Mouse (Mus musculus) heart, embryonic 11.5 days (tissue): ENCODE measurements around the gene Mthfd1. TPM values are rescaled to one million over a fixed set of nuclear protein-coding genes. Genes with fewer than 3 reads are reported as not detected.

Source experiments
- ATAC-seq: fragments of 200-750 bp; cut with Nextera tagmentation; replicated peaks from 2 replicates; pipeline ENCODE4 v1.8.0; 2017; ENCODE audit warnings: moderate library complexity; ENCODE audit not compliant: insufficient number of reproducible peaks, low FRiP score, low TSS enrichment
- H3K27ac ChIP-seq: fragments of 300-500 bp; sonication (generic); 2 replicates; pipeline ENCODE4 v1.5.1; 2014; ENCODE audit warnings: mild to moderate bottlenecking, low read depth, low read length
- H3K27me3 ChIP-seq: fragments of 300-500 bp; sonication (generic); 2 replicates; pipeline ENCODE4 v1.6.1; 2014; ENCODE audit warnings: mild to moderate bottlenecking, low read length, mixed read lengths; ENCODE audit not compliant: control insufficient read depth, insufficient read depth
- H3K36me3 ChIP-seq: fragments of 300-500 bp; sonication (generic); 2 replicates; pipeline ENCODE4 v1.6.1; 2014; ENCODE audit warnings: mild to moderate bottlenecking, low read length, moderate library complexity, mixed read lengths; ENCODE audit not compliant: control insufficient read depth, insufficient read depth
- H3K4me1 ChIP-seq: fragments of 300-500 bp; sonication (generic); 2 replicates; pipeline ENCODE4 v1.6.1; 2014; ENCODE audit warnings: low read length; ENCODE audit not compliant: control insufficient read depth, insufficient read depth
- H3K4me2 ChIP-seq: fragments of 300-500 bp; sonication (generic); 2 replicates; pipeline ENCODE4 v1.6.1; 2014; ENCODE audit warnings: mild to moderate bottlenecking, moderate library complexity
- H3K4me3 ChIP-seq: fragments of 300-500 bp; sonication (generic); 2 replicates; pipeline ENCODE4 v1.5.1; 2014; ENCODE audit warnings: low read depth, low read length
- H3K9ac ChIP-seq: fragments of 300-500 bp; sonication (generic); 2 replicates; pipeline ENCODE4 v1.6.1; 2014; ENCODE audit warnings: mild to moderate bottlenecking, low read depth, low read length, moderate library complexity
- H3K9me3 ChIP-seq: fragments of 300-500 bp; sonication (generic); replicated peaks from 2 replicates; pipeline ENCODE4 v1.6.1; 2016; ENCODE audit warnings: low read length; ENCODE audit not compliant: control insufficient read depth
- WGBS: fragments of 180-500 bp; shearing (Covaris S2); extraction: QIAGEN DNeasy Blood & Tissue Kit; methylation state at CpG from one replicate; pipeline ENCODE4 v1.1.7; 2014; ENCODE audit not compliant: insufficient replicate concordance; 5-methylcytosine and 5-hydroxymethylcytosine counted together
- polyA plus RNA-seq: library from polyadenylated mRNA; unstranded; fragments of >200 nt; fragmentation: Nextera tagmentation; extraction: Ambion mirVana; gene quantifications from 2 replicates; pipeline ENCODE4 v1.2.1, GENCODE M21; 2014

Gene Mthfd1
- polyA plus RNA-seq, 1 experiment from 2014 or later, result 44.5 TPM

DNA sequence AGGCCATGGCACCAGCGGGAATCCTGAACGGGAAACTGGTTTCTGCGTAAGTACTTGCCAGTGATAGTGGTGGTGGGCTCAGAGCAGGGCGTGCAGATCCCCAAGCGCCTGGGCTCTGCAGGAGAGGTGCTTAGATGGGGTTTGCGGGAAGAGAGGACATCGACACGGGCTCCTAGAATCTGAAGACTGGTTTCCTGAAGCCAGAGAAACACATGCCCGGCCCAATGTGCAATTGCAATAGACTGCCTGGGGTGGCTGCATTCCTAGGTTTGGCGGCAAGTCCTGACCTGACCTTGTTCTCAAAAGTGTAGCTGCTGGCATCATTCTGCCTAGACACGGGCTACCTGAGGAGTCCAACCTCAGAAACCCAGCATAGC is 389 bp downstream of the Mthfd1 start:
- Histone ChIP-seq H3K9ac (peak overlapping the region; percentile 85), H3K36me3 (no peaks in the 10 kb centered on the region), H3K27ac (peak overlapping the region; percentile 64), H3K27me3 (no peaks in the 10 kb centered on the region), H3K4me3 (peak overlapping the region; percentile 68), H3K4me1 (peaks cover 6% of the 10 kb centered on the region), H3K9me3 (no peaks in the 10 kb centered on the region), H3K4me2 (peak overlapping the region; percentile 96)
- 0 out of 2 replicates have a peak, but pooled peaks have one; percentile 6 for ATAC-seq
- 0% methylated on average over 11 of the region's 11 CpGs for WGBS

DNA sequence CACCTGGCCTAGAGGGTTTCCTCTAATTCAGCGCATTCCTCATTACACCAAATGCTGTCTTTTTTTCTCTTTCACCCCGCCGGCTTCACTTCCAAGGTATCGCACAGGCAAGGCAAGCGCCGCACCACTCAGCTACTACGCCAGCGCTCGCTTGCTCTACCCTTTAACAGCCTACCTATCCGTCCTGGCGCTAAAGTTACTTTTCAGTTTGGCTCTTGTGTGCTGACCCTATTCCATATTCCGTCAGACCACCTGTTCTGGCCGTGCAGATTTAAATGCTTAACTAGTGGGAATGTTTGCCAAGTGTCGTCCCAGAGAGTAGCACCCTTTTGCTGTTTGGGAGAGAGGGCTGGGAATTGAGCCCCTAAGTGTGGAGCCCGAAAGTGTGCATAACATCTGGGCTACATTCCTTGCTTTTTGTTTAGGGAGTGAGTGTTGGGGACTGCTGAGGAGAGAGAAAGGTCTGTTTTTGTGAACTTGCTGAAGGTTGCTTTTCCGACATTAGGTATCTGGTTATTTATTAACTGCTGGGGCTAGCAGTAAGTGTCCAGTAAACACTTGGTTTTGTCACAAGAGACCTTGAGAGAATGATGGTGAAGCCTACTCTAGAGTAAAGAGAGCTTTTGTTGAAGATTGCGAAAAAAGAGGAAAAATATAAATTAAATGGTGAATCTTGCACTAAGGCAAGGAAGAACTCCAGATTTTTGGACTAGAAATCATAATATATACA is 1.2 kb downstream of the Mthfd1 start:
- 7% methylated on average over 17 of the region's 17 CpGs for WGBS
- H3K27ac ChIP-seq, result no peak overlapping the region

DNA sequence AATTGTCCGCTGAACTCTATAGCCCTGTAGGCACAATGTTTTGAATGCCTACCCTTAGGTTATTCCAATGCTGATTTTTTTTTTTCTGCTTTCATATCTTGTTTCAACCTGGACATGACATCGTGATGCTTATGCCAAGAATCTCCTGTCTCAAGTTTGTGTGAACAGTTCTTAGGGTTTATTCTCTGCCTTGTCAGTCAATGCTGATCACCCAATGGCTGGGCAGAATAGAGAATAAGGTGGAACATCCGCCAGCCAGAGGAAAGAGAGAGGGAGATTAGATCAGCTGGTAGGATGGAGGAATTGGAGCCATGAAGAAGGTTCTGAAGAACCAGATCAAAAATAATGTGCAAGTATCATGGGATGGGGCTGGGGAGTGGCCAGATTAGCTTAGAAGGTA is 5.6 kb downstream of the Mthfd1 start:
- WGBS, result 81% methylated on average over 3 of the region's 3 CpGs
- peaks cover 6% of the 10 kb centered on the region; the same call in 1 of the 2 replicates for H3K4me1 ChIP-seq
- no peaks in the 10 kb centered on the region for H3K27me3 ChIP-seq
- H3K4me2 ChIP-seq, result no peak overlapping the region
- no peak overlapping the region for H3K9ac ChIP-seq
- H3K36me3 ChIP-seq, result no peaks in the 10 kb centered on the region
- no peak overlapping the region for H3K27ac ChIP-seq
- no peak for ATAC-seq
- H3K4me3 ChIP-seq, result no peak overlapping the region
- H3K9me3 ChIP-seq, result no peaks in the 10 kb centered on the region

More for the DNA sequence above, 1.2 kb downstream of the Mthfd1 start:
- Histone ChIP-seq H3K27me3 (no peaks in the 10 kb centered on the region), H3K9ac (peak overlapping the region; percentile 85), H3K9me3 (no peaks in the 10 kb centered on the region), H3K36me3 (no peaks in the 10 kb centered on the region), H3K4me3 (peak overlapping the region; percentile 68), H3K4me1 (peaks cover 6% of the 10 kb centered on the region), H3K4me2 (peak overlapping the region; percentile 96)
- ATAC-seq, result no peak

DNA sequence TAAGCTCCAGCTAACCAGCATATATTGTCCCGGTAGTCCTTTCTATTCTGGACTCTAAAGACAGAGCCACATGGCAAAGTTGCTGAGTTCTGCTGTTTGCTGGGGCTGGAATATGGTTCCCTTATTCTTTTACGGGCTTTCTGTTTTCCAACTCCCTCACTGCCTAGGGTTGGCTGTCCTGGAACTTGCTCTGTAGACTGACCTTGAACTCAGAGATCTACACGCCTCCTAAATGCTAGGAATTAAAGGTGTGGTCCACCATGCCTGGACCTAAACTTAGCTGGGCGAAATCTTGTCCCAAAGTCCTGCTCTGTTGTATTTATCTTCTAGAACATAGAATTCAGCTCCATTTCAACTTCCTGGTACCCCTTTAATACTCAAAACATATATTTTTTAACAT is 6.5 kb downstream of the Mthfd1 start:
- H3K27me3 ChIP-seq, result no peaks in the 10 kb centered on the region
- no peaks in the 10 kb centered on the region; the same call in 1 of the 2 replicates for H3K4me1 ChIP-seq
- no peaks in the 10 kb centered on the region for H3K36me3 ChIP-seq
- no peak overlapping the region for H3K27ac ChIP-seq
- no peak overlapping the region for H3K4me3 ChIP-seq
- 87% methylated on average over 4 of the region's 4 CpGs for WGBS
- no peak overlapping the region for H3K4me2 ChIP-seq
- no peak overlapping the region for H3K9ac ChIP-seq
- ATAC-seq, result no peak
- H3K9me3 ChIP-seq, result no peaks in the 10 kb centered on the region

DNA sequence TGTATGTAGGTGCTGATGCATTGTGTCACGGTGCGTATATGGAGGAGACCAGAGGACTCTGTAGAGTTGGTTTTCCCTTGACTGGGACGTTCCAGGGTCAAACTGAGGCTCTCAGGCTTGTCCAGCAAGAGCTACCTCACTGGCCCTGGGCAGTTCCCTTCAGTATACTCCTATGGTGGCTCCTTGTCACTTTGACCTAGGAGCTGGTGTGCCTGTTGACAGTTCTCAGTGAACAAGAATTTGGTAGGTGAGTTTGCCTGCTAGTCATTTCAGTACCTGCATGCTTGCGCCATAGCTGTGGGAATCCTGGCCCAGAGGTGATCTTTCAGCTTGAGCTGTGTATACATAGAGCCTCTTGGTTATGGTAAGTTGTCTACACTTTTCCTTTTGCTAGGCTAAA is 7.8 kb downstream of the Mthfd1 start:
- whole genome bisulfite sequencing, result 88% methylated on average over 4 of the region's 4 CpGs
- H3K9me3 ChIP-seq, result no peaks in the 10 kb centered on the region
- H3K36me3 ChIP-seq, result no peaks in the 10 kb centered on the region
- no peaks in the 10 kb centered on the region for H3K27me3 ChIP-seq
- no peak overlapping the region for H3K9ac ChIP-seq
- H3K4me2 ChIP-seq, result no peak overlapping the region
- no peak overlapping the region for H3K4me3 ChIP-seq
- H3K27ac ChIP-seq, result no peak overlapping the region
- H3K4me1 ChIP-seq, result no peaks in the 10 kb centered on the region
- no peak for ATAC-seq

DNA sequence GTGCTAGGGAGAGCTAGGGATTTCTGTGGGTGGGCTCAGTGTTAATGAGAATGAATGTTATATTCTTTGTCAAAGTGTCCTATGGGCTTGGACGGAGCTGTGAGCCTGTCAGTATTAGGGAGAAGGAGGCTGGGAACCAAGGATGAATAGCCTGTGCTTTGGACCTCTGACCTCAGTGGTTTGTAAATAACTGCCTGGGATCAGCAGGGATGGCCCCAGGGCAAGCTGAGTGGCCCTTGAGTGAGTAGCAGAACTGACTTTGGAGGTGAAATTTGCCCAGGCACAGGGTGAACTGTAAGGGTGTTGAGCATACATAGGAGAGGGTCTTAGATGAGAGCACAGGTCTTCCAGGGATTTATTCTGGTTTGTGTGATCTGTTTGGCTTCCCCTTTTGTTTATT is 8.8 kb downstream of the Mthfd1 start:
- Histone ChIP-seq H3K9me3 (no peaks in the 10 kb centered on the region), H3K4me2 (no peak overlapping the region), H3K4me3 (no peak overlapping the region), H3K27ac (no peak overlapping the region), H3K27me3 (no peaks in the 10 kb centered on the region), H3K4me1 (no peaks in the 10 kb centered on the region), H3K9ac (no peak overlapping the region), H3K36me3 (no peaks in the 10 kb centered on the region)
- ATAC-seq, result no peak
- 73% methylated on average over 1 of the region's 1 CpGs for WGBS

DNA sequence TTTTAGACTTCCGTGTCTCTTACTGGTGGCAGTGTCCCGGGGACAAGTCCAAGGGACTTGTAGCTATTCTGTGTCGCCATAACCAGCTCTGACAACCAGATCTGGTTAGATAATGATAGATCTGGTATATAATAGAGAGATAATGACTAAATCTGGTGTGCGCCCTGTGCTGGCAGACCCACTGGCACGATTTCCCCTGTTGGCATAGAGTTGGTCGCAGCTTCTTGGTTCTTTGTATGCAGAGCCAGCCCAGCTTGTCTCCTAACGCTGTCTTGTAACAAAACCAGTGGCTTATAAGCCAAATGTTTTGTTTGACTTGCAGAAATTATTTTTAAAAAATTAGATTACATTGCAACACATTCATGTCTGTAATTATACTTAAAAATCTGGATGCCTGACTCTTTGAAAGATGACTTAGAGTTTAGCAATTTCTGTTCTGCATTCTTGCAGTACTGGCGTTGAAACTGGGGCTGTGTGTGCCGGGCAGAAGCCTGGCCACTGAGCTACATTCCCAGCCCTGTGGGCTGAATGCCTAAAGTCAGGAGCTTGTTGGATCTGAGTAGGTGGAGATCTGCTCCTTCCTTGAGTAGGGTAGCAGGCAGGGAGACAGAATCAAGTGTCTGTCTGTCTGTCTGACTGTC is 9.3 kb downstream of the Mthfd1 start:
- Histone ChIP-seq H3K27ac (no peak overlapping the region), H3K4me1 (no peaks in the 10 kb centered on the region; the same call in 1 of the 2 replicates)
- 86% methylated on average over 9 of the region's 9 CpGs for WGBS

DNA sequence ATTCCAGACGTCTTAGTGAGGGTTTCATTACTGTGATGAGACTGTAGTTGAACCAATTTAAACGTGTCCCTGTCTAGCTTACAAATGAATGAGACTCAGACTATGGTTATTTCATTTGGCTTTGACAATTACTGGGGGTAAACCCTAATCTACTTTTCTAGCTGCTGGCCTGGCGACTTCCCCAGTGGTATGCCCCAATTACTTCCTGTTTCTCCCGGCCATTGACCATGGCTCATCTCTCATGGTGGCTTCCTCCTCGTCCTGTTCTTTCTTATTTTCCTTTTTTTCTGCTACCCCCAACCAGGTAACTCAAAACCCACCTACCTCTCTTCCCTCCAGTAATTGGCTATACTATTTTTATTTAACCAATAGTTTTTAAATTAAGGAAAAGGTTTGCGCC is 9.9 kb downstream of the Mthfd1 start:
- no peaks in the 10 kb centered on the region for H3K9me3 ChIP-seq
- H3K27ac ChIP-seq, result no peak overlapping the region
- H3K4me1 ChIP-seq, result no peaks in the 10 kb centered on the region; the same call in 1 of the 2 replicates
- H3K4me3 ChIP-seq, result no peak overlapping the region
- H3K9ac ChIP-seq, result no peak overlapping the region
- H3K4me2 ChIP-seq, result no peak overlapping the region
- no peaks in the 10 kb centered on the region for H3K36me3 ChIP-seq
- WGBS, result 69% methylated on average over 6 of the region's 6 CpGs
- no peaks in the 10 kb centered on the region for H3K27me3 ChIP-seq
- ATAC-seq, result no peak

More for the DNA sequence above, 9.3 kb downstream of the Mthfd1 start:
- no peaks in the 10 kb centered on the region for H3K36me3 ChIP-seq
- ATAC-seq, result no peak
- H3K4me3 ChIP-seq, result no peak overlapping the region
- H3K4me2 ChIP-seq, result no peak overlapping the region
- no peaks in the 10 kb centered on the region for H3K9me3 ChIP-seq
- H3K27me3 ChIP-seq, result no peaks in the 10 kb centered on the region
- H3K9ac ChIP-seq, result no peak overlapping the region
